Mouse (Mus musculus) midbrain, embryonic 13.5 days (tissue): ENCODE measurements around the gene Iqcf3. TPM values are rescaled to one million over a fixed set of nuclear protein-coding genes. Genes with fewer than 3 reads are reported as not detected.
"Not testable (repeated sequence)": the region's sequence is repeated elsewhere in the genome, so short reads cannot be mapped to it uniquely, and the experiment has no call there.

Experiments
- ATAC-seq: fragments of 200-750 bp; cut with Nextera tagmentation; 2 replicates; pipeline ENCODE4 v1.8.0; 2017; ENCODE audit warnings: mild to moderate bottlenecking, moderate TSS enrichment, moderate library complexity
- H3K27ac ChIP-seq: fragments of 300-500 bp; sonication (generic); 2 replicates; pipeline ENCODE4 v1.5.1; 2015; ENCODE audit warnings: inconsistent platforms, mild to moderate bottlenecking, moderate library complexity
- H3K27me3 ChIP-seq: fragments of 300-500 bp; sonication (generic); 2 replicates; pipeline ENCODE4 v1.6.1; 2015; ENCODE audit warnings: mild to moderate bottlenecking, inconsistent platforms
- H3K36me3 ChIP-seq: fragments of 300-500 bp; sonication (generic); 2 replicates; pipeline ENCODE4 v1.6.1; 2015; ENCODE audit warnings: mild to moderate bottlenecking, inconsistent platforms
- H3K4me1 ChIP-seq: fragments of 300-500 bp; sonication (generic); replicated peaks from 2 replicates; pipeline ENCODE4 v1.6.1; 2015; ENCODE audit warnings: inconsistent platforms
- H3K4me2 ChIP-seq: fragments of 300-500 bp; sonication (generic); replicated peaks from 2 replicates; pipeline ENCODE4 v1.6.1; 2015; ENCODE audit warnings: moderate library complexity, mild to moderate bottlenecking, inconsistent platforms
- H3K4me3 ChIP-seq: fragments of 300-500 bp; sonication (generic); replicated peaks from 2 replicates; pipeline ENCODE4 v1.5.1; 2015; ENCODE audit warnings: mild to moderate bottlenecking, inconsistent platforms
- H3K9ac ChIP-seq: fragments of 300-500 bp; sonication (generic); replicated peaks from 2 replicates; pipeline ENCODE4 v1.6.1; 2015; ENCODE audit warnings: mild to moderate bottlenecking, inconsistent platforms
- H3K9me3 ChIP-seq: fragments of 300-500 bp; sonication (generic); 2 replicates; pipeline ENCODE4 v1.6.1; 2016; ENCODE audit warnings: mild to moderate bottlenecking, inconsistent platforms
- WGBS: fragments of 180-500 bp; shearing (Covaris S2); methylation state at CpG from one replicate; pipeline ENCODE4 v1.1.7; 2015; 5-methylcytosine and 5-hydroxymethylcytosine counted together
- polyA plus RNA-seq: library from polyadenylated mRNA; unstranded; fragments of >200 nt; fragmentation: Nextera tagmentation; extraction: Ambion mirVana; gene quantifications from 2 replicates; pipeline ENCODE4 v1.2.1, GENCODE M21; 2015

Gene Iqcf3
- polyA plus RNA-seq, 1 experiment from 2014 or later, result not detected

GRCm38 (mm10) chr9:106501846-106502245 is 59.6 kb downstream of the Iqcf3 start:
- Histone ChIP-seq H3K4me1 (no peaks in the 10 kb centered on the region), H3K9ac (no peak overlapping the region), H3K36me3 (no peaks in the 10 kb centered on the region), H3K4me3 (no peak overlapping the region), H3K4me2 (no peak overlapping the region), H3K27ac (no peak overlapping the region), H3K9me3 (no peaks in the 10 kb centered on the region), H3K27me3 (no peaks in the 10 kb centered on the region)
- ATAC-seq, result no peak
- 91% methylated on average over 22 of the region's 22 CpGs for WGBS

GRCm38 (mm10) chr9:106499667-106500066 is 61.8 kb downstream of the Iqcf3 start, which contains the start of gene Iqcf1:
TSS of gene Iqcf1 (plus strand) at chr9:106499967.
- Histone ChIP-seq H3K27me3 (no peaks in the 10 kb centered on the region), H3K4me1 (no peaks in the 10 kb centered on the region), H3K9ac (no peak within 1 kb of the TSS), H3K27ac (no peak within 1 kb of the TSS), H3K9me3 (no peaks in the 10 kb centered on the region), H3K36me3 (no peaks in the 10 kb centered on the region), H3K4me2 (no peak within 1 kb of the TSS), H3K4me3 (no peak within 1 kb of the TSS)
- no peak for ATAC-seq
- 94% methylated on average over 6 of the region's 6 CpGs for WGBS

- H3K27me3 ChIP-seq, ATAC-seq, H3K9ac ChIP-seq, H3K9me3 ChIP-seq, H3K4me3 ChIP-seq, H3K4me2 ChIP-seq, H3K4me1 ChIP-seq, H3K27ac ChIP-seq: not testable (repeated sequence)
- peaks cover 39% of the 10 kb centered on the region for H3K36me3 ChIP-seq
- WGBS, result 86% methylated on average over 6 of the region's 6 CpGs
These were observed 73.8 kb downstream of the Iqcf3 start for GRCm38 (mm10) chr9:106487602-106488001.

GRCm38 (mm10) chr9:106485076-106485475 is 76.4 kb downstream of the Iqcf3 start:
- H3K27ac ChIP-seq, result no peak overlapping the region
- 79% methylated on average over 10 of the region's 10 CpGs for WGBS
- no peaks in the 10 kb centered on the region for H3K4me1 ChIP-seq
- H3K4me2 ChIP-seq, result no peak overlapping the region
- ATAC-seq, result no peak
- peaks cover 59% of the 10 kb centered on the region for H3K36me3 ChIP-seq
- no peaks in the 10 kb centered on the region for H3K27me3 ChIP-seq
- H3K4me3 ChIP-seq, result no peak overlapping the region
- H3K9ac ChIP-seq, result no peak overlapping the region
- H3K9me3 ChIP-seq, result no peaks in the 10 kb centered on the region

GRCm38 (mm10) chr9:106483606-106484005 is 77.8 kb downstream of the Iqcf3 start:
- no peaks in the 10 kb centered on the region for H3K9me3 ChIP-seq
- WGBS, result 93% methylated on average over 17 of the region's 17 CpGs
- H3K4me1 ChIP-seq, result peaks cover 1% of the 10 kb centered on the region
- H3K9ac ChIP-seq, result no peak overlapping the region
- no peaks in the 10 kb centered on the region for H3K27me3 ChIP-seq
- no peak overlapping the region for H3K4me2 ChIP-seq
- H3K4me3 ChIP-seq, result no peak overlapping the region
- peaks cover 59% of the 10 kb centered on the region for H3K36me3 ChIP-seq
- H3K27ac ChIP-seq, result no peak overlapping the region
- ATAC-seq, result no peak

- Histone ChIP-seq H3K27me3 (no peaks in the 10 kb centered on the region), H3K9me3 (no peaks in the 10 kb centered on the region), H3K4me3 (no peak overlapping the region), H3K27ac (no peak overlapping the region), H3K9ac (no peak overlapping the region), H3K36me3 (peaks cover 59% of the 10 kb centered on the region), H3K4me1 (peaks cover 6% of the 10 kb centered on the region), H3K4me2 (no peak overlapping the region)
- 95% methylated on average over 10 of the region's 10 CpGs for WGBS
- no peak for ATAC-seq
These were observed 78.3 kb downstream of the Iqcf3 start for GRCm38 (mm10) chr9:106483136-106483535.

GRCm38 (mm10) chr9:106482578-106483115 is 78.8 kb downstream of the Iqcf3 start:
- WGBS, result 89% methylated on average over 17 of the region's 17 CpGs
- H3K4me3 ChIP-seq, result no peak overlapping the region
- peaks cover 11% of the 10 kb centered on the region for H3K4me1 ChIP-seq
- H3K4me2 ChIP-seq, result no peak overlapping the region
- H3K36me3 ChIP-seq, result peaks cover 59% of the 10 kb centered on the region
- H3K9me3 ChIP-seq, result no peaks in the 10 kb centered on the region
- H3K9ac ChIP-seq, result no peak overlapping the region
- no peak overlapping the region for H3K27ac ChIP-seq
- no peaks in the 10 kb centered on the region for H3K27me3 ChIP-seq
- no peak for ATAC-seq

GRCm38 (mm10) chr9:106481676-106482075 is 79.8 kb downstream of the Iqcf3 start:
- no peak overlapping the region for H3K27ac ChIP-seq
- WGBS, result 93% methylated on average over 13 of the region's 13 CpGs
- peaks cover 14% of the 10 kb centered on the region for H3K4me1 ChIP-seq
- no peaks in the 10 kb centered on the region for H3K27me3 ChIP-seq
- H3K9ac ChIP-seq, result no peak overlapping the region
- H3K36me3 ChIP-seq, result peaks cover 59% of the 10 kb centered on the region
- H3K4me3 ChIP-seq, result no peak overlapping the region
- ATAC-seq, result no peak
- no peak overlapping the region for H3K4me2 ChIP-seq
- H3K9me3 ChIP-seq, result no peaks in the 10 kb centered on the region

- Histone ChIP-seq H3K9ac (no peak overlapping the region), H3K9me3 (no peaks in the 10 kb centered on the region), H3K4me1 (peaks cover 20% of the 10 kb centered on the region), H3K27me3 (no peaks in the 10 kb centered on the region), H3K4me2 (no peak overlapping the region), H3K4me3 (no peak overlapping the region), H3K27ac (no peak overlapping the region), H3K36me3 (peaks cover 55% of the 10 kb centered on the region)
- 96% methylated on average over 15 of the region's 15 CpGs for WGBS
- ATAC-seq, result no peak
These were observed 80.4 kb downstream of the Iqcf3 start for GRCm38 (mm10) chr9:106481075-106481474.

GRCm38 (mm10) chr9:106480541-106480940 is 80.9 kb downstream of the Iqcf3 start:
- no peak overlapping the region for H3K27ac ChIP-seq
- no peaks in the 10 kb centered on the region for H3K9me3 ChIP-seq
- H3K4me2 ChIP-seq, result no peak overlapping the region
- H3K36me3 ChIP-seq, result peaks cover 49% of the 10 kb centered on the region
- WGBS, result 94% methylated on average over 7 of the region's 7 CpGs
- H3K9ac ChIP-seq, result no peak overlapping the region
- peaks cover 21% of the 10 kb centered on the region for H3K4me1 ChIP-seq
- ATAC-seq, result no peak
- no peaks in the 10 kb centered on the region for H3K27me3 ChIP-seq
- H3K4me3 ChIP-seq, result no peak overlapping the region

- 84% methylated on average over 9 of the region's 9 CpGs for WGBS
These were observed 83.3 kb downstream of the Iqcf3 start for GRCm38 (mm10) chr9:106478101-106478500.

GRCm38 (mm10) chr9:106477649-106478048 is 83.8 kb downstream of the Iqcf3 start:
- no peak overlapping the region for H3K27ac ChIP-seq
- no peaks in the 10 kb centered on the region for H3K27me3 ChIP-seq
- ATAC-seq, result no peak
- H3K4me3 ChIP-seq, result peak overlapping the region; percentile 84
- peaks cover 36% of the 10 kb centered on the region for H3K4me1 ChIP-seq
- peak overlapping the region; percentile 99 for H3K4me2 ChIP-seq
- H3K9me3 ChIP-seq, result no peaks in the 10 kb centered on the region
- WGBS, result 4% methylated on average over 16 of the region's 16 CpGs
- H3K36me3 ChIP-seq, result peaks cover 20% of the 10 kb centered on the region
- peak overlapping the region; percentile 78 for H3K9ac ChIP-seq

More at GRCm38 (mm10) chr9:106478101-106478500, 83.3 kb downstream of the Iqcf3 start:
- Histone ChIP-seq H3K4me3 (peak overlapping the region; percentile 84), H3K9me3 (no peaks in the 10 kb centered on the region), H3K4me2 (peak overlapping the region; percentile 99), H3K27me3 (no peaks in the 10 kb centered on the region), H3K27ac (no peak overlapping the region), H3K9ac (peak overlapping the region; percentile 78), H3K4me1 (peaks cover 36% of the 10 kb centered on the region), H3K36me3 (peaks cover 25% of the 10 kb centered on the region)
- no peak for ATAC-seq

- H3K27ac ChIP-seq, result no peak within 1 kb of the TSS
These were observed 84.4 kb downstream of the Iqcf3 start, which contains the start of gene Parp3 for GRCm38 (mm10) chr9:106476924-106477484. TSS of gene Parp3 (minus strand) at chr9:106476949.

More at GRCm38 (mm10) chr9:106476924-106477484, 84.4 kb downstream of the Iqcf3 start, which contains the start of gene Parp3:
- Histone ChIP-seq H3K9me3 (no peaks in the 10 kb centered on the region), H3K4me1 (peaks cover 38% of the 10 kb centered on the region), H3K4me3 (peak within 1 kb of the TSS; percentile 84), H3K27me3 (no peaks in the 10 kb centered on the region), H3K36me3 (peaks cover 18% of the 10 kb centered on the region), H3K4me2 (peak within 1 kb of the TSS; percentile 99), H3K9ac (peak within 1 kb of the TSS; percentile 78)
- 0% methylated on average over 41 of the region's 41 CpGs for WGBS
- peak; percentile 99 for ATAC-seq
